Mouse (Mus musculus) lung, postnatal 0 days (tissue): ENCODE results near the gene Fbxw4. TPM values are rescaled to one million over a fixed set of nuclear protein-coding genes. Genes with fewer than 3 reads are reported as not detected.
A peak's percentile ranks its signal among the peaks of the same experiment; 100 is the strongest.

ENCODE experiments used
- ATAC-seq: fragments of 200-750 bp; cut with Nextera tagmentation; 2 replicates; pipeline ENCODE4 v1.8.0; 2017; ENCODE audit warnings: moderate library complexity
- DNase-seq: peaks from one replicate; pipeline ENCODE4 v3.0.0-alpha.2; 2016; ENCODE audit warnings: low spot score
- H3K27ac ChIP-seq: fragments of 300-500 bp; sonication (generic); 2 replicates; pipeline ENCODE4 v1.5.1; 2014; ENCODE audit warnings: antibody characterized with exemption, mild to moderate bottlenecking, low read length, mixed read lengths
- H3K27me3 ChIP-seq: fragments of 300-500 bp; sonication (generic); replicated peaks from 2 replicates; pipeline ENCODE4 v1.6.1; 2014; ENCODE audit warnings: low read length, mixed read lengths; ENCODE audit not compliant: insufficient read depth
- H3K36me3 ChIP-seq: fragments of 300-500 bp; sonication (generic); 2 replicates; pipeline ENCODE4 v1.6.1; 2014; ENCODE audit warnings: low read length, mixed read lengths; ENCODE audit not compliant: insufficient read depth
- H3K4me1 ChIP-seq: fragments of 300-500 bp; sonication (generic); 2 replicates; pipeline ENCODE4 v1.6.1; 2014; ENCODE audit warnings: antibody characterized with exemption, low read depth, low read length, mixed read lengths; ENCODE audit not compliant: insufficient read depth
- H3K4me2 ChIP-seq: fragments of 300-500 bp; sonication (generic); replicated peaks from 2 replicates; pipeline ENCODE4 v1.6.1; 2014; ENCODE audit warnings: low read depth, mild to moderate bottlenecking, low read length, moderate library complexity, mixed read lengths
- H3K4me3 ChIP-seq: fragments of 300-500 bp; sonication (generic); 2 replicates; pipeline ENCODE4 v1.5.1; 2014; ENCODE audit warnings: low read depth, low read length
- H3K9ac ChIP-seq: fragments of 300-500 bp; sonication (generic); replicated peaks from 2 replicates; pipeline ENCODE4 v1.6.1; 2014; ENCODE audit warnings: low read depth, mild to moderate bottlenecking
- H3K9me3 ChIP-seq: fragments of 300-500 bp; sonication (generic); 2 replicates; pipeline ENCODE4 v1.6.1; 2016; ENCODE audit warnings: low read length, mixed read lengths
- CTCF ChIP-seq: IDR thresholded peaks from 2 replicates; pipeline ENCODE4 v1.5.1; 2016; ENCODE audit warnings: antibody characterized with exemption, mild to moderate bottlenecking
- EP300 ChIP-seq: IDR thresholded peaks from 2 replicates; pipeline ENCODE4 v1.6.1; 2016; ENCODE audit warnings: antibody characterized with exemption, mild to moderate bottlenecking, control low read depth
- WGBS: fragments of 180-500 bp; shearing (Covaris S2); extraction: QIAGEN DNeasy Blood & Tissue Kit; methylation state at CpG from one replicate; pipeline ENCODE4 v1.1.7; 2014; 5-methylcytosine and 5-hydroxymethylcytosine counted together
- polyA plus RNA-seq: library from polyadenylated mRNA; unstranded; fragments of >200 nt; fragmentation: Nextera tagmentation; extraction: Ambion mirVana; gene quantifications from 2 replicates; pipeline ENCODE4 v1.2.1, GENCODE M21; 2015

Fbxw4 gene
- polyA plus RNA-seq, 1 experiment from 2014 or later = 2.9 TPM

GRCm38 (mm10) chr19:45544925-45545321 is 115.2 kb downstream of the Fbxw4 start:
- no peak overlapping the region for H3K9ac ChIP-seq
- peak overlapping the region; percentile 38 for H3K4me3 ChIP-seq
- no peaks in the 10 kb centered on the region for H3K9me3 ChIP-seq
- H3K27ac ChIP-seq = no peak overlapping the region
- H3K36me3 ChIP-seq = no peaks in the 10 kb centered on the region
- 0% methylated on average over 30 of the region's 30 CpGs for WGBS
- H3K4me1 ChIP-seq = no peaks in the 10 kb centered on the region
- peak; percentile 82 for ATAC-seq
- H3K27me3 ChIP-seq = peaks cover 18% of the 10 kb centered on the region; the same call in 1 of the 2 replicates
- peak; percentile 89 for DNase-seq
- H3K4me2 ChIP-seq = peak overlapping the region; percentile 74
- TF ChIP-seq CTCF (peak; percentile 91), EP300 (no peak)

DNA sequence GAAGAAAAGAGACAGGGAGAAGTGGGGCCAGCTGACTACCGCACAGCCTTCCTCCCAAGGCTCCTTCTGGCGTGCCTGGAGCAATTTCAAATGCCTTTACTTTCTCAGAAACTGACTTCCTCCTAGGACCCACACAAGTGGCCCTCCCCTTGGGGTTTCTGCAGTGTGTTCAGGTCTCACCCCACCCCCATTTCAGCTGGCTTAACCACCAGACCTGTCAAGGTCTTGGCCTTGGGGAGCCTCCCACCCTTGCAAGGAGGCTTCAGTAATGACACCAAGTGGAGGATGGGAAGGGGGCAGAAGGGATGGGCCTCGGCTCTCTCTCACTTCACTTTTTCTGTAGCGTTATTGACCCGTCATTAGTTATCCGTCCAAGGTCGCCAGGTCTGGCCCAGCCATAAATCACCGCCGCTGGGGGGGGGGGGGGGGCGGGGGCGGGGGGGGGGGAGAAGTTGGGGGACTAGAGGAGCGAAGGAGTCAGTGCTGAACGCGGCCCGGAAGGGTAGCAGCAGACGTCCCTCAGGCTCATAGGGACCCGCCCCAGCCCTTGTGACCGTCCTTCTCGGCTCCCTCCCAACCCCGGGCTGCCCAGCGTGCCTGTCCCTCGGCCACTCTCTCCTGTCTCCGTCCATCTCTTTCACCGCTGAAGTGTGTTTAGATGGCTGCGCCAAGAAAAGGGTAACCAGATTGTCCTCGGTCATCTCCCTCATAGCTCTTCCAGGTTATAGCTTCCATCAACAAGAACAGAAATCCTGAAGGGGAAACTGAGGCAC is 115.8 kb downstream of the Fbxw4 start:
- no peaks in the 10 kb centered on the region for H3K4me1 ChIP-seq
- TF ChIP-seq CTCF (no peak), EP300 (no peak)
- 1% methylated on average over 21 of the region's 26 CpGs for WGBS
- ATAC-seq (peak; percentile 52), DNase-seq (peak; percentile 38)
- peak overlapping the region; percentile 74 for H3K4me2 ChIP-seq
- no peak overlapping the region for H3K27ac ChIP-seq
- no peak overlapping the region for H3K9ac ChIP-seq
- H3K9me3 ChIP-seq = no peaks in the 10 kb centered on the region
- H3K4me3 ChIP-seq = peak overlapping the region; percentile 38
- peaks cover 18% of the 10 kb centered on the region; the same call in 1 of the 2 replicates for H3K27me3 ChIP-seq
- H3K36me3 ChIP-seq = no peaks in the 10 kb centered on the region

- no peak overlapping the region for H3K9ac ChIP-seq
- WGBS = 28% methylated on average over 3 of the region's 3 CpGs
- H3K27ac ChIP-seq = no peak overlapping the region
- no peaks in the 10 kb centered on the region for H3K9me3 ChIP-seq
- DNase-seq = no peak
- peaks cover 18% of the 10 kb centered on the region; the same call in 1 of the 2 replicates for H3K27me3 ChIP-seq
- H3K4me1 ChIP-seq = no peaks in the 10 kb centered on the region
- no peak for ATAC-seq
- peak overlapping the region; percentile 56; the same call in 1 of the 2 replicates for H3K4me2 ChIP-seq
- no peaks in the 10 kb centered on the region for H3K36me3 ChIP-seq
- H3K4me3 ChIP-seq = peak overlapping the region; percentile 24; the same call in 1 of the 2 replicates
- TF ChIP-seq CTCF (no peak), EP300 (no peak)
Observed at GRCm38 (mm10) chr19:45542061-45542460, 118.1 kb downstream of the Fbxw4 start.

DNA sequence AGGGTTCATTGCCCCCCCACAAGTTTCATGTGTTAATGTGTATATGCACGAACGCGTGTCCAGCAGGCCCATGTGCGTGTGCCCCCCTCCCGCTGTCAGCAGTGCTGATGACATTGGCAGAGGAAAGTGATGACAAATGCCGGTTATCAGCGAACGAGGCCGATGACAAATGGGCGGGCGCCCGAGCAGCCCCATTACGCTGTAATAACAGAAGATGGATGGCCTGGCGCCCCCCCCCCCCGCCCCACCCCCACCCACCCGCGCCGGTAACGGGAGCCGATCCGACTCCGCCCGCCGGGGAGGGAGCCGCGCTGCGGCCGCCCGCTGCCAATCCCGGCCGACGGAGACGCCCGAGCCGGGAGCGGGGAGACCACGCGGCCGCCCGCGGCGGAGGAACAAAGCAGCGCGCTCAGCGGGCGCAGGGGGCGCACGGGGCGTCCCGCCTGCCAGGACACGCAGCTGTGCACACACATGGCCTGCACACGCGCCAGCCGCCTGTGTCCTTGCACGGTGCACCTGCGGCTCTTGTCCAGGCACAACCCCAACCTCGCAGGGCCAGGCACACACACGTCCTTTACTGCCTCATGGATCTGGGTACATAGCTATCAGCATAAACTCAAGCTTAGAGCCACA is 118.6 kb downstream of the Fbxw4 start:
- H3K4me1 ChIP-seq = no peaks in the 10 kb centered on the region
- 4% methylated on average over 17 of the region's 58 CpGs for WGBS
- no peak for TF ChIP-seq EP300
- H3K9me3 ChIP-seq = no peaks in the 10 kb centered on the region
- DNase-seq (peak; percentile 39), ATAC-seq (peak; percentile 23; the same call in 1 of the 2 replicates)
- no peak overlapping the region for H3K9ac ChIP-seq
- no peaks in the 10 kb centered on the region for H3K36me3 ChIP-seq
- H3K27ac ChIP-seq = no peak overlapping the region
- peaks cover 18% of the 10 kb centered on the region; the same call in 1 of the 2 replicates for H3K27me3 ChIP-seq
- H3K4me2 ChIP-seq = peak overlapping the region; percentile 56
- H3K4me3 ChIP-seq = peak overlapping the region; percentile 24

GRCm38 (mm10) chr19:45540657-45541408 is 119.3 kb downstream of the Fbxw4 start:
- H3K9ac ChIP-seq = no peak overlapping the region
- DNase-seq (no peak), ATAC-seq (no peak)
- no peaks in the 10 kb centered on the region for H3K9me3 ChIP-seq
- H3K4me2 ChIP-seq = peak overlapping the region; percentile 56; the same call in 1 of the 2 replicates
- H3K27me3 ChIP-seq = peaks cover 18% of the 10 kb centered on the region; the same call in 1 of the 2 replicates
- no peaks in the 10 kb centered on the region for H3K36me3 ChIP-seq
- 29% methylated on average over 8 of the region's 8 CpGs for WGBS
- H3K4me3 ChIP-seq = no peak overlapping the region
- H3K27ac ChIP-seq = no peak overlapping the region
- H3K4me1 ChIP-seq = no peaks in the 10 kb centered on the region
- no peak for TF ChIP-seq EP300
- TF ChIP-seq CTCF = no peak

DNA sequence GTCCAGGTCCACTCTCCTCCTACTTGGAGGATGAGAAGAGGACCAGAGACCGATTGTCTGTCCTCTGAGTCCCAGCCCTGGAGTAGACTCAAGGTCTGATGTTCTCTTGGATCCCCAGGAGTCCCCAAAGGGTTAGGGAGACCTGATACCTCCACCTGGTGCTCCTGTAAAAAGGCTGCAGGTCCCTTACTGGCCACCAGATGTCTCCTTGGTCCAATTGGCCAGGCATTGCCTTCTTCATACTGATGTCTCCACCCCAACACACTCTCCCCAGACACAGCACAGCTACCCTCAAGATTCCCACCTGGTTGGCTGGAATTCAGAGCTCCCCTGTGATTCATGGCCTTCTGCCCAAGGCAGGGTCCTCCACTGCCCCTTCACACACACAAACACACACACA is 122.6 kb downstream of the Fbxw4 start:
- Histone ChIP-seq H3K27me3 (peaks cover 11% of the 10 kb centered on the region; the same call in 1 of the 2 replicates), H3K9ac (no peak overlapping the region), H3K4me1 (no peaks in the 10 kb centered on the region), H3K9me3 (no peaks in the 10 kb centered on the region), H3K4me2 (no peak overlapping the region), H3K36me3 (no peaks in the 10 kb centered on the region), H3K27ac (no peak overlapping the region), H3K4me3 (no peak overlapping the region)
- DNase-seq (peak; percentile 74), ATAC-seq (peak; percentile 32; the same call in 1 of the 2 replicates)
- TF ChIP-seq CTCF (peak; percentile 84), EP300 (no peak)
- WGBS = 60% methylated on average over 1 of the region's 1 CpGs
